In genomic region chr1:137133734-137134133, GRCm38 (mm10) we compare ENCODE assay signal across 19 mouse cellular contexts.
DNase-seq lines count a peak whose midpoint lies in the region; ATAC-seq and TF ChIP-seq lines count a peak whose summit lies in the region.
"Had no signal": no experiment of that assay in that cellular context is flagged by ENCODE, and none has a peak within 500 bp of the region (broad histone marks: within the 10 kb centered on the region; RNA-seq: fewer than 3 reads in every experiment).

No protein-coding gene starts in this region.

- no peaks in the 10 kb centered on the region for H3K27me3 ChIP-seq in lung, embryonic 14.5 days (ENCODE audit: insufficient read depth, low read length)
- H3K27me3 ChIP-seq in neural tube, embryonic 13.5 days: no peaks in the 10 kb centered on the region
- no peaks in the 10 kb centered on the region for H3K27me3 ChIP-seq in embryonic facial prominence, embryonic 10.5 days (replicated peaks; ENCODE audit: low read depth, poor library complexity, severe bottlenecking)
- H3K27me3 ChIP-seq: embryonic facial prominence, embryonic 12.5 days; hindbrain, embryonic 13.5 days; intestine, embryonic 15.5 days had no signal

- TF ChIP-seq CTCF in lung, embryonic 14.5 days (IDR thresholded peaks at IDR 0.05; ENCODE audit: low read depth): no peak

- H3K4me3 ChIP-seq in lung, embryonic 14.5 days (ENCODE audit: low read depth, low read length): no peak overlapping the region
- no peak overlapping the region for H3K4me3 ChIP-seq in neural tube, embryonic 13.5 days
- H3K4me3 ChIP-seq in embryonic facial prominence, embryonic 10.5 days: no peak overlapping the region
- H3K4me3 ChIP-seq: embryonic facial prominence, embryonic 12.5 days; heart, embryonic 10.5 days; hindbrain, embryonic 13.5 days; intestine, embryonic 15.5 days had no signal

- no peak overlapping the region for H3K4me2 ChIP-seq in lung, embryonic 14.5 days
- H3K4me2 ChIP-seq in neural tube, embryonic 13.5 days: no peak overlapping the region
- H3K4me2 ChIP-seq: embryonic facial prominence, embryonic 12.5 days; hindbrain, embryonic 13.5 days; intestine, embryonic 15.5 days had no signal

- H3K36me3 ChIP-seq in lung, embryonic 14.5 days (ENCODE audit: insufficient read depth): no peaks in the 10 kb centered on the region
- no peaks in the 10 kb centered on the region for H3K36me3 ChIP-seq in neural tube, embryonic 13.5 days
- no peaks in the 10 kb centered on the region for H3K36me3 ChIP-seq in embryonic facial prominence, embryonic 10.5 days (replicated peaks)
- H3K36me3 ChIP-seq: embryonic facial prominence, embryonic 12.5 days; heart, embryonic 10.5 days; hindbrain, embryonic 13.5 days; intestine, embryonic 15.5 days had no signal

- no peaks in the 10 kb centered on the region for H3K9me3 ChIP-seq in lung, embryonic 14.5 days (ENCODE audit: low read depth, low read length)
- H3K9me3 ChIP-seq in neural tube, embryonic 13.5 days: no peaks in the 10 kb centered on the region
- no peaks in the 10 kb centered on the region for H3K9me3 ChIP-seq in embryonic facial prominence, embryonic 10.5 days
- H3K9me3 ChIP-seq: embryonic facial prominence, embryonic 12.5 days; heart, embryonic 10.5 days; hindbrain, embryonic 13.5 days; intestine, embryonic 15.5 days had no signal

- 22% methylated on average over 7 of the region's 7 CpGs for WGBS in lung, embryonic 14.5 days
- 23% methylated on average over 7 of the region's 7 CpGs for WGBS in neural tube, embryonic 13.5 days
- WGBS in embryonic facial prominence, embryonic 10.5 days: 74% methylated on average over 7 of the region's 7 CpGs

- no peaks in the 10 kb centered on the region for H3K4me1 ChIP-seq in lung, embryonic 14.5 days (ENCODE audit: insufficient read depth)
- H3K4me1 ChIP-seq in neural tube, embryonic 13.5 days (replicated peaks): peaks cover 28% of the 10 kb centered on the region
- no peaks in the 10 kb centered on the region for H3K4me1 ChIP-seq in embryonic facial prominence, embryonic 10.5 days
- H3K4me1 ChIP-seq: embryonic facial prominence, embryonic 12.5 days; heart, embryonic 10.5 days; hindbrain, embryonic 13.5 days; intestine, embryonic 15.5 days had no signal

- no peak for ATAC-seq in lung, embryonic 14.5 days (ENCODE audit: insufficient read depth)
- peak; percentile 44 for ATAC-seq in neural tube, embryonic 13.5 days (ENCODE audit: low read depth)
- no peak for ATAC-seq in megakaryocyte progenitor cell, adult 5-6 weeks (replicated peaks; ENCODE audit: poor library complexity)
- ATAC-seq: hindbrain, postnatal 0 days; intestine, embryonic 15.5 days had no signal

- H3K27ac ChIP-seq in lung, embryonic 14.5 days (ENCODE audit: low read depth): no peak overlapping the region
- H3K27ac ChIP-seq in neural tube, embryonic 13.5 days (replicated peaks): no peak overlapping the region
- no peak overlapping the region for H3K27ac ChIP-seq in embryonic facial prominence, embryonic 10.5 days (replicated peaks)
- H3K27ac ChIP-seq: embryonic facial prominence, embryonic 12.5 days; heart, embryonic 10.5 days; hindbrain, embryonic 13.5 days; hindbrain, postnatal 0 days; intestine, embryonic 15.5 days had no signal

- H3K9ac ChIP-seq in lung, embryonic 14.5 days: no peak overlapping the region
- H3K9ac ChIP-seq in neural tube, embryonic 13.5 days: no peak overlapping the region
- H3K9ac ChIP-seq: embryonic facial prominence, embryonic 12.5 days; hindbrain, embryonic 13.5 days; intestine, embryonic 15.5 days had no signal

- peak; percentile 39 for DNase-seq in lung, embryonic 14.5 days
- DNase-seq in lung, adult 18-20 months: no peak
- DNase-seq in hindlimb bud, embryonic 11.5 days (ENCODE audit: extremely low spot score, low read depth, low spot score): peak; percentile 10
- DNase-seq in embryonic facial prominence, embryonic 10.5 days (ENCODE audit: low spot score): no peak
- DNase-seq: adrenal gland, adult 8-10 months; adrenal gland, postnatal 36 days; cerebellum, adult 18-20 months; cerebellum, adult 9-11 months; cerebellum, postnatal 36 days; gastrocnemius, postnatal 10 days; heart, adult 18-20 months; heart, postnatal 10 days had no signal

Comparison
In these comparisons a context has a peak if more than half of its experiments do, and no peak if none do; other contexts are left out.
1. DNase-seq: peak in lung, embryonic 14.5 days (single experiment) and hindlimb bud, embryonic 11.5 days (single experiment); none in lung, adult 18-20 months (0 of 2) and embryonic facial prominence, embryonic 10.5 days (single experiment).